Mouse (Mus musculus): ENCODE results near the gene Tenm4. TPM values are rescaled to one million over a fixed set of nuclear protein-coding genes. Genes with fewer than 3 reads are reported as not detected.
A peak's percentile ranks its signal among the peaks of the same experiment; 100 is the strongest.

Gene Tenm4
- polyA plus RNA-seq, 1 experiment: 12.2 TPM

GRCm38 (mm10) chr7:96207071-96207470 is 36.0 kb downstream of the Tenm4 start:
- DNase-seq: no peak
- 89% methylated on average over 3 of the region's 3 CpGs for WGBS
- peaks cover 2% of the 10 kb centered on the region; the same call in 1 of the 2 replicates for H3K27me3 ChIP-seq (ENCODE audit: control insufficient read depth, insufficient read depth, low read length)
- H3K27ac ChIP-seq (ENCODE audit: insufficient read depth, low read length): no peak overlapping the region
- no peaks in the 10 kb centered on the region; the same call in 1 of the 2 replicates for H3K4me1 ChIP-seq (ENCODE audit: control insufficient read depth, insufficient read depth, low read length)
- no peak for TF ChIP-seq POLR2A (IDR thresholded peaks at IDR 0.05; ENCODE audit: borderline replicate concordance, insufficient read depth, low read length)
- TF ChIP-seq CTCF (IDR thresholded peaks at IDR 0.05; ENCODE audit: borderline replicate concordance, insufficient read depth, low read depth, low read length): no peak
- no peak overlapping the region for H3K4me3 ChIP-seq (replicated peaks; ENCODE audit: insufficient read depth, low read depth, low read length)

- H3K4me3 ChIP-seq (replicated peaks; ENCODE audit: insufficient read depth, low read depth, low read length): peak overlapping the region; percentile 36
- peaks cover 3% of the 10 kb centered on the region; the same call in 1 of the 2 replicates for H3K27me3 ChIP-seq (ENCODE audit: control insufficient read depth, insufficient read depth, low read length)
- H3K4me1 ChIP-seq (ENCODE audit: control insufficient read depth, insufficient read depth, low read length): no peaks in the 10 kb centered on the region; the same call in 1 of the 2 replicates
- DNase-seq: peak; percentile 14 to 49
- WGBS: 1% methylated on average over 74 of the region's 75 CpGs
- no peak overlapping the region for H3K27ac ChIP-seq (ENCODE audit: insufficient read depth, low read length)
- TF ChIP-seq CTCF (IDR thresholded peaks at IDR 0.05; ENCODE audit: borderline replicate concordance, insufficient read depth, low read depth, low read length): no peak
These were observed 38.9 kb downstream of the Tenm4 start for GRCm38 (mm10) chr7:96209783-96210524.

GRCm38 (mm10) chr7:96210525-96211369 is 39.7 kb downstream of the Tenm4 start:
- peaks cover 3% of the 10 kb centered on the region; the same call in 1 of the 2 replicates for H3K27me3 ChIP-seq (ENCODE audit: control insufficient read depth, insufficient read depth, low read length)
- TF ChIP-seq CTCF (IDR thresholded peaks at IDR 0.05; ENCODE audit: borderline replicate concordance, insufficient read depth, low read depth, low read length) (peak; percentile 10; the same call in 1 of the 2 replicates), POLR2A (IDR thresholded peaks at IDR 0.05; ENCODE audit: borderline replicate concordance, insufficient read depth, low read length) (no peak)
- DNase-seq: peak; percentile 6 to 39
- H3K4me3 ChIP-seq (replicated peaks; ENCODE audit: insufficient read depth, low read depth, low read length): peak overlapping the region; percentile 7
- H3K27ac ChIP-seq (ENCODE audit: insufficient read depth, low read length): no peak overlapping the region
- no peaks in the 10 kb centered on the region; the same call in 1 of the 2 replicates for H3K4me1 ChIP-seq (ENCODE audit: control insufficient read depth, insufficient read depth, low read length)
- under 1% methylated on average over 62 of the region's 62 CpGs for WGBS

- no peaks in the 10 kb centered on the region; the same call in 1 of the 2 replicates for H3K4me1 ChIP-seq (ENCODE audit: control insufficient read depth, insufficient read depth, low read length)
- DNase-seq: peak; percentile 11 to 38
- peaks cover 3% of the 10 kb centered on the region; the same call in 1 of the 2 replicates for H3K27me3 ChIP-seq (ENCODE audit: control insufficient read depth, insufficient read depth, low read length)
- H3K27ac ChIP-seq (ENCODE audit: insufficient read depth, low read length): no peak overlapping the region
- WGBS: 2% methylated on average over 17 of the region's 17 CpGs
- no peak for TF ChIP-seq CTCF (IDR thresholded peaks at IDR 0.05; ENCODE audit: borderline replicate concordance, insufficient read depth, low read depth, low read length)
- peak overlapping the region; percentile 24 for H3K4me3 ChIP-seq (replicated peaks; ENCODE audit: insufficient read depth, low read depth, low read length)
These were observed 40.6 kb downstream of the Tenm4 start for GRCm38 (mm10) chr7:96211618-96212021.

GRCm38 (mm10) chr7:96212224-96212591 is 41.2 kb downstream of the Tenm4 start:
- DNase-seq: no peak

GRCm38 (mm10) chr7:96212592-96213541 is 41.8 kb downstream of the Tenm4 start:
- no peak for TF ChIP-seq POLR2A (IDR thresholded peaks at IDR 0.05; ENCODE audit: borderline replicate concordance, insufficient read depth, low read length)
- DNase-seq: peak; percentile 27 to 30
- Histone ChIP-seq H3K27ac (ENCODE audit: insufficient read depth, low read length) (no peak overlapping the region), H3K27me3 (ENCODE audit: control insufficient read depth, insufficient read depth, low read length) (peaks cover 3% of the 10 kb centered on the region; the same call in 1 of the 2 replicates), H3K4me3 (replicated peaks; ENCODE audit: insufficient read depth, low read depth, low read length) (peak overlapping the region; percentile 39), H3K4me1 (ENCODE audit: control insufficient read depth, insufficient read depth, low read length) (no peaks in the 10 kb centered on the region; the same call in 1 of the 2 replicates)
- WGBS: 2% methylated on average over 48 of the region's 48 CpGs

More at GRCm38 (mm10) chr7:96212224-96212591, 41.2 kb downstream of the Tenm4 start:
- no peak for TF ChIP-seq CTCF (IDR thresholded peaks at IDR 0.05; ENCODE audit: borderline replicate concordance, insufficient read depth, low read depth, low read length)
- TF ChIP-seq POLR2A (IDR thresholded peaks at IDR 0.05; ENCODE audit: borderline replicate concordance, insufficient read depth, low read length): no peak
- Histone ChIP-seq H3K27ac (ENCODE audit: insufficient read depth, low read length) (no peak overlapping the region), H3K4me1 (ENCODE audit: control insufficient read depth, insufficient read depth, low read length) (no peaks in the 10 kb centered on the region; the same call in 1 of the 2 replicates), H3K4me3 (replicated peaks; ENCODE audit: insufficient read depth, low read depth, low read length) (peak overlapping the region; percentile 39), H3K27me3 (ENCODE audit: control insufficient read depth, insufficient read depth, low read length) (peaks cover 3% of the 10 kb centered on the region; the same call in 1 of the 2 replicates)
- 12% methylated on average over 9 of the region's 9 CpGs for WGBS

- no peak for TF ChIP-seq POLR2A (IDR thresholded peaks at IDR 0.05; ENCODE audit: borderline replicate concordance, insufficient read depth, low read length)
- TF ChIP-seq CTCF (IDR thresholded peaks at IDR 0.05; ENCODE audit: borderline replicate concordance, insufficient read depth, low read depth, low read length): no peak
- no peak overlapping the region for H3K27ac ChIP-seq (ENCODE audit: insufficient read depth, low read length)
- WGBS: 82% methylated on average over 8 of the region's 10 CpGs
- no peak for DNase-seq
- no peak overlapping the region for H3K4me3 ChIP-seq (replicated peaks; ENCODE audit: insufficient read depth, low read depth, low read length)
- H3K4me1 ChIP-seq (ENCODE audit: control insufficient read depth, insufficient read depth, low read length): no peaks in the 10 kb centered on the region; the same call in 1 of the 2 replicates
- peaks cover 3% of the 10 kb centered on the region; the same call in 1 of the 2 replicates for H3K27me3 ChIP-seq (ENCODE audit: control insufficient read depth, insufficient read depth, low read length)
These were observed 42.7 kb downstream of the Tenm4 start for GRCm38 (mm10) chr7:96213741-96214140.
